Mouse (Mus musculus): ENCODE measurements around the gene Fmnl1.

- no peak for TF ChIP-seq CTCF (IDR thresholded peaks at IDR 0.05; ENCODE audit: low read depth)
- no peak for TF ChIP-seq EP300 (IDR thresholded peaks at IDR 0.05; ENCODE audit: low read depth)
Observed at GRCm38 (mm10) chr11:103195656-103196055, 24.7 kb downstream of the Fmnl1 start.

Measured in liver, postnatal 0 days (tissue).